Mouse (Mus musculus) E14TG2a.4 (cell line): Measurements from ENCODE around the gene Kcnn1.

ENCODE experiments used
- H3K27me3 ChIP-seq: 2 replicates; pipeline ENCODE4 v1.6.1; 2014; ENCODE audit warnings: low read length, control low read depth; ENCODE audit not compliant: insufficient read depth
- H3K36me3 ChIP-seq: 2 replicates; pipeline ENCODE4 v1.6.1; 2014; ENCODE audit warnings: low read length, control low read depth; ENCODE audit not compliant: insufficient read depth
- H3K4me1 ChIP-seq: replicated peaks from 2 replicates; pipeline ENCODE4 v1.6.1; 2014; ENCODE audit warnings: low read depth, low read length, control low read depth
- H3K4me3 ChIP-seq: replicated peaks from 2 replicates; pipeline ENCODE4 v1.5.1; 2014; ENCODE audit warnings: mild to moderate bottlenecking, low read length
- H3K9me3 ChIP-seq: 2 replicates; pipeline ENCODE4 v1.6.1; 2014; ENCODE audit warnings: low read length, control low read depth
- CTCF ChIP-seq: conservative IDR thresholded peaks from 2 replicates; pipeline ENCODE4 v1.5.1; 2014; ENCODE audit warnings: low read length
- NANOG ChIP-seq: IDR thresholded peaks from 2 replicates; pipeline ENCODE4 v1.6.1; 2014; ENCODE audit warnings: borderline replicate concordance, low read length, mixed read lengths
- POU5F1 ChIP-seq: IDR thresholded peaks from 2 replicates; pipeline ENCODE4 v1.6.1; 2014; ENCODE audit warnings: low read length, borderline replicate concordance

Gene Kcnn1

DNA sequence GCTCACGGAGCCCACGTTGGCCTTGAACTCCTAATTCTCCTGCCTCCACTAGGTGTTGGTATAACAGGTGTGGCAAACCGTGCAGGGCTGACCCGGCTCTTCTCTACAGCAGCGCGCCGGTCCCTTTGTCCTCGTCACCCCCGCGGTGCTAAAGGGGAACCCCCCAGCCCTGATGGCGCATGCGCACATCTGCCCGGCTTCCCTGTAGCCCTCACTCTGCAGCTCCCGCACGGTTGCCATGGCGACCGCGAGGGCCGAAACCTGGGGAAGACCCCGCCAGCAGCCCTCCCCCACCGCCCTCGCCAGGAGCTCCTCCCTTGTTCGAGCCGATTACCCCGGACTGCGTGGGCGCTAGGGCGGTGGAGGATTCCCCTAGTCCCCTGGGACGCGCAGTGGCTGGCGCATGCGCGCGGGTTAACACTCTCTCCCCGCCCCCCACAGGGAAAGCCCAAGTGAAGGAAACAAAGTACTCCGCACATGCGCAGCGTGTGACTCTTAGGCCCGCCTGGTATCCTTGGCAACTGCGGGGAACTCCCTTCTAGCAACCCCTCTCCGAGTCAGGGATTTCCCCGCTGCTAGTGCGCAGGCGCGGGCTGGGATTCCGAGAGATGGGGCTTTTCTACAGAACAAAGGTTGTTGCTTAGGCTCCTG, 2.4 kb upstream of the Kcnn1 start:
- H3K9me3 ChIP-seq, result no peaks in the 10 kb centered on the region
- no peak for TF ChIP-seq POU5F1
- TF ChIP-seq NANOG, result no peak
- TF ChIP-seq CTCF, result no peak
- peaks cover 82% of the 10 kb centered on the region for H3K4me1 ChIP-seq
- H3K27me3 ChIP-seq, result peaks cover 39% of the 10 kb centered on the region
- H3K4me3 ChIP-seq, result peak overlapping the region; percentile 79
- peaks cover 17% of the 10 kb centered on the region for H3K36me3 ChIP-seq

GRCm38 (mm10) chr8:70864712-70865221, 1.7 kb upstream of the Kcnn1 start:
- no peak for TF ChIP-seq POU5F1
- no peak for TF ChIP-seq NANOG
- no peak for TF ChIP-seq CTCF
- no peaks in the 10 kb centered on the region for H3K9me3 ChIP-seq
- peaks cover 17% of the 10 kb centered on the region for H3K36me3 ChIP-seq
- H3K4me1 ChIP-seq, result peaks cover 76% of the 10 kb centered on the region
- H3K4me3 ChIP-seq, result peak overlapping the region; percentile 79
- peaks cover 39% of the 10 kb centered on the region for H3K27me3 ChIP-seq

GRCm38 (mm10) chr8:70863956-70864711, 1.1 kb upstream of the Kcnn1 start:
- H3K4me1 ChIP-seq, result peaks cover 70% of the 10 kb centered on the region
- H3K36me3 ChIP-seq, result peaks cover 17% of the 10 kb centered on the region
- TF ChIP-seq CTCF, result no peak
- TF ChIP-seq POU5F1, result no peak
- TF ChIP-seq NANOG, result no peak
- H3K27me3 ChIP-seq, result peaks cover 39% of the 10 kb centered on the region
- peak overlapping the region; percentile 79 for H3K4me3 ChIP-seq
- H3K9me3 ChIP-seq, result no peaks in the 10 kb centered on the region

GRCm38 (mm10) chr8:70857516-70857915, 5.5 kb downstream of the Kcnn1 start:
- Histone ChIP-seq H3K27me3 (peaks cover 43% of the 10 kb centered on the region), H3K4me1 (peaks cover 50% of the 10 kb centered on the region), H3K4me3 (peak overlapping the region; percentile 79), H3K9me3 (no peaks in the 10 kb centered on the region), H3K36me3 (peaks cover 10% of the 10 kb centered on the region)
- TF ChIP-seq CTCF (no peak), POU5F1 (no peak), NANOG (no peak)

- peaks cover 50% of the 10 kb centered on the region for H3K4me1 ChIP-seq
- TF ChIP-seq NANOG, result no peak
- TF ChIP-seq POU5F1, result no peak
- TF ChIP-seq CTCF, result no peak
- H3K4me3 ChIP-seq, result peak overlapping the region; percentile 79
- H3K36me3 ChIP-seq, result peaks cover 10% of the 10 kb centered on the region
- peaks cover 39% of the 10 kb centered on the region for H3K27me3 ChIP-seq
- no peaks in the 10 kb centered on the region for H3K9me3 ChIP-seq
These were observed 6.4 kb downstream of the Kcnn1 start for GRCm38 (mm10) chr8:70856541-70857197.

- Histone ChIP-seq H3K36me3 (peaks cover 10% of the 10 kb centered on the region), H3K4me1 (peaks cover 51% of the 10 kb centered on the region), H3K9me3 (no peaks in the 10 kb centered on the region), H3K27me3 (peaks cover 34% of the 10 kb centered on the region), H3K4me3 (no peak overlapping the region; the same call in 1 of the 2 replicates)
- no peak for TF ChIP-seq NANOG
- TF ChIP-seq POU5F1, result no peak
- TF ChIP-seq CTCF, result no peak
These were observed 7.0 kb downstream of the Kcnn1 start for GRCm38 (mm10) chr8:70856028-70856427.

- Histone ChIP-seq H3K4me3 (no peak overlapping the region), H3K27me3 (peaks cover 34% of the 10 kb centered on the region), H3K9me3 (no peaks in the 10 kb centered on the region), H3K4me1 (peaks cover 66% of the 10 kb centered on the region), H3K36me3 (peaks cover 10% of the 10 kb centered on the region)
- no peak for TF ChIP-seq NANOG
- TF ChIP-seq CTCF, result no peak
- TF ChIP-seq POU5F1, result no peak
These were observed 9.2 kb downstream of the Kcnn1 start for GRCm38 (mm10) chr8:70853863-70854262.
